Mouse (Mus musculus): ENCODE data around the gene Nexn.

- TF ChIP-seq CTCF (IDR thresholded peaks at IDR 0.05; ENCODE audit: low read depth, low read length) (no peak), POLR2A (IDR thresholded peaks at IDR 0.05; ENCODE audit: extremely low read depth, insufficient read depth, low read length) (no peak)
Measured at GRCm38 (mm10) chr3:152225906-152226305, 40.2 kb downstream of the Nexn start.
